Mouse (Mus musculus): ENCODE data around the gene Tectb.

DNA sequence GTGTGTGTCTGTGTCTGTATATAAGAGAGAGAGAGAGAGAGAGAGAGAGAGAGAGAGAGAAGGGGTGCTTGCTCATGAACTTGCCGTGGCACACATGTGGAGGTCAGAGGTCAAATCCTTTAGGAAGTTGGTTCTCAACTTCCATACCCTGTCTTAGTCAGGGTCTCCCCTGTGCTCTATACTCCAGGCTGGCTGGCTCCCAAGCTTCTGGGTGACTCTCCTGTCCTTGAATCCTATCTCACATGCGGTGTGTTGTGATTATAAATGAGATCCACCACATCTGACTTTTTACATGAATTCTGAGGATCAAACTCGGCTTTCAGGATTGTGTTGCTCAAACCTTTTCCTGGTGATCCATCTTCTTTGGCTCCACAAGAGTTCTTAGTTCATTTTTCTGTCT lies 48.1 kb upstream of the Tectb start:
- TF ChIP-seq CTCF (IDR thresholded peaks at IDR 0.05; ENCODE audit: insufficient read depth, low read depth, low read length) (no peak), POLR2A (IDR thresholded peaks at IDR 0.05; ENCODE audit: insufficient read depth, low read depth, low read length) (no peak)
